Mouse (Mus musculus) erythroblast, embryonic 14.5 days (primary cell): ENCODE data around the gene Ajm1.

Experiments
- GATA1 ChIP-seq: IDR thresholded peaks from 2 replicates; pipeline ENCODE4 v1.6.1; 2012; ENCODE audit warnings: low read length, inconsistent platforms, mixed read lengths
- TAL1 ChIP-seq: IDR thresholded peaks from 3 replicates; pipeline ENCODE4 v1.6.1; 2012; ENCODE audit warnings: low read length, inconsistent platforms, mixed read lengths

- TF ChIP-seq GATA1 (no peak), TAL1 (no peak)
Measured at GRCm38 (mm10) chr2:25607761-25608622, 26.4 kb upstream of the Ajm1 start, which contains the start of gene Rabl6.
